Mouse (Mus musculus) testis, adult 2 months (tissue): ENCODE data around the gene Brca2.

Source experiments
- CTCF ChIP-seq: fragments of 200-500 bp; IDR thresholded peaks from 2 replicates; pipeline ENCODE4 v1.5.1; 2012; ENCODE audit warnings: low read depth, mild to moderate bottlenecking, inconsistent platforms, low read length, moderate library complexity; ENCODE audit not compliant: control insufficient read depth, insufficient read depth, insufficient replicate concordance
- POLR2A ChIP-seq: fragments of 200-500 bp; IDR thresholded peaks from 2 replicates; pipeline ENCODE4 v1.6.1; 2012; ENCODE audit warnings: low read depth, mild to moderate bottlenecking, inconsistent platforms, low read length, moderate library complexity; ENCODE audit not compliant: control insufficient read depth

DNA sequence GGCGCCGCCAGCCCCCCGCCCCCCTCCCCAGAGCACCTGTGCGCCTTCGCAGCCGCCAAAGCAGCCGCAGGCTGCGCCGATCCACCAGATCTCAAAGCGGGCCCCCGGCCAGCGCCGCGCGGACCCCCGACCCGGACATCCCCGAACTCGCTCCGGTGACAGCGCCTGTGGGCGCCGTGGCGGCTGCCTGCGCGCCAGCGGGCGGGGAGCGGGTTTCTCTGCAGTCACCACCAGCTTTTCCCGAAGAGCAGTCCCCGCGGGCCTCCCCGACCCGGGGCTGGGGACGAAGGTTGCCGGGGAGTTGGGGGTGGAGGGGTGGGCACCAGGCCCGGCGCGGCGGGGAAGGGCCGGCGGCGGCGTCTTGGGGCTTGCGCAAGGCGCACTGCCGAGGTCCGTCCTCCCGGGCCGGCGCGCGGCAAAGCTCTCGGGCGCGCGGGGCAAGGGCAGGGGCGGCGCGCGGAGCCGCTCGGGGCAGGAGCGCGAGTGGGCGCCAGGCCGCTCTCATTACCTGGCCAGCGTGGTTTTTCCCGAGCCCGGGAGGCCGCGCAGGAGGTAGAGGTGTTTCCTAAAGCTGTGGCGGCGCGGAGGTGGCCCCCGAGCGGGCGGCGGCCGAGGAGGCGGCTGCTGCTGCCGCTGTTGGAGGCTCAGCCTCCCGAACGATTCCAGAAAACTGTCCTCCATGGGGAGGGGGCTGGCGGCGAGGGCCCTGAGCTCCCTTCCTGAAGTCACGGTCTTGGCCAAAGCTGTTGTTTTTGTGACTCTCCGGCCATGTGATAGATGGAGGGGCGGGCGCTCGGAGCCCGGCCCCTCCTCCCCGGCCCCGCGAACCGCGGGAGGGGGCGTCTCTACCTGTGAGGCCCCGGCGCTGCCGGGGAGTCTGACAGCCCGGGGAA, 71.6 kb downstream of the Brca2 start:
- peak; percentile 49; the same call in 1 of the 2 replicates for TF ChIP-seq POLR2A
- no peak for TF ChIP-seq CTCF
